Mouse (Mus musculus) hindbrain, embryonic 11.5 days (tissue): Measurements from ENCODE around the gene Nup62. TPM values are rescaled to one million over a fixed set of nuclear protein-coding genes. Genes with fewer than 3 reads are reported as not detected.

ENCODE experiments used
- ATAC-seq: fragments of 200-750 bp; cut with Nextera tagmentation; 2 replicates; pipeline ENCODE4 v1.8.0; 2017; ENCODE audit warnings: mild to moderate bottlenecking, moderate TSS enrichment, moderate library complexity; ENCODE audit not compliant: low FRiP score
- DNase-seq: peaks from one replicate; pipeline ENCODE4 v3.0.0-alpha.2; 2015; ENCODE audit warnings: low spot score
- H3K27ac ChIP-seq: fragments of 300-500 bp; sonication (generic); 2 replicates; pipeline ENCODE4 v1.5.1; 2014; ENCODE audit warnings: mild to moderate bottlenecking, low read depth, low read length
- H3K27me3 ChIP-seq: fragments of 300-500 bp; sonication (generic); 2 replicates; pipeline ENCODE4 v1.6.1; 2014; ENCODE audit warnings: mild to moderate bottlenecking, low read length, moderate library complexity, mixed read lengths; ENCODE audit not compliant: control insufficient read depth, insufficient read depth
- H3K36me3 ChIP-seq: fragments of 300-500 bp; sonication (generic); 2 replicates; pipeline ENCODE4 v1.6.1; 2014; ENCODE audit warnings: mild to moderate bottlenecking, low read length, moderate library complexity, mixed read lengths; ENCODE audit not compliant: control insufficient read depth, insufficient read depth
- H3K4me1 ChIP-seq: fragments of 300-500 bp; sonication (generic); replicated peaks from 2 replicates; pipeline ENCODE4 v1.6.1; 2014; ENCODE audit warnings: low read length, mixed read lengths; ENCODE audit not compliant: control insufficient read depth, insufficient read depth
- H3K4me2 ChIP-seq: fragments of 300-500 bp; sonication (generic); replicated peaks from 2 replicates; pipeline ENCODE4 v1.6.1; 2014; ENCODE audit warnings: mild to moderate bottlenecking, low read depth, low read length
- H3K4me3 ChIP-seq: fragments of 300-500 bp; sonication (generic); 2 replicates; pipeline ENCODE4 v1.5.1; 2014; ENCODE audit warnings: low read depth, low read length
- H3K9ac ChIP-seq: fragments of 300-500 bp; sonication (generic); 2 replicates; pipeline ENCODE4 v1.6.1; 2014; ENCODE audit warnings: low read depth, low read length
- H3K9me3 ChIP-seq: fragments of 300-500 bp; sonication (generic); 2 replicates; pipeline ENCODE4 v1.6.1; 2016; ENCODE audit warnings: low read length; ENCODE audit not compliant: control insufficient read depth
- WGBS: fragments of 180-500 bp; shearing (Covaris S2); extraction: QIAGEN DNeasy Blood & Tissue Kit; methylation state at CpG from one replicate; pipeline ENCODE4 v1.1.7; 2014; 5-methylcytosine and 5-hydroxymethylcytosine counted together
- polyA plus RNA-seq: library from polyadenylated mRNA; unstranded; fragments of >200 nt; fragmentation: Nextera tagmentation; extraction: Ambion mirVana; gene quantifications from 2 replicates; pipeline ENCODE4 v1.2.1, GENCODE M21; 2014

Nup62 gene
- polyA plus RNA-seq, 1 experiment from 2014 or later, result 44.2 TPM

DNA sequence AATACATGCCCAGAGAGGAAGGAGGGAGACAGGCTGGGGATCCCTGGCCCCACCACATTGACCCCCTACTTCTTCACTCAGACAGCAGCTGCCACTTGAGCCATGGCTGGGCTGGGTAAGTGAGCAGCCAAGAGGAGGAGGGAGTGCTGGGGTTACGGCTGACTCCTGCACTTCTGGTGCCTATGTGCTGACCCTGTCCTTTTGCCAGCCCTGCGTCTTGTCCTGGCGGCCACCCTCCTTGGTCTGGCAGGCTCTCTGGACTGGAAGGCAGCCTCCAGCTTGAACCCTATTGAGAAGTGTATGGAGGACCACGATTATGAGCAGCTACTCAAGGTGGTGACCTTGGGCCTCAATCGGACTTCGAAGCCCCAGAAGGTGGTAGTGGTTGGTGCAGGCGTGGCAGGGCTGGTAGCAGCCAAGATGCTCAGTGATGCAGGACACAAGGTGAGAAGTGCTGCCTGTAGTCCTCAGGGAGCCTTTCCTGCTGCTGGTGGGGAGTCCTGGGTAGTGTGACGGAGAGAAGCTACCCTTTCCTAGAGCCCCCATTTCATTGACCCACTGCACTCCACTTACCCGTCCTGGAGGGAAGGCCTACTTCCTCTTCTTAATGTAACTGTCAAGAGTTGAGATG, 20.6 kb downstream of the Nup62 start:
- Histone ChIP-seq H3K36me3 (no peaks in the 10 kb centered on the region), H3K4me2 (no peak overlapping the region), H3K4me3 (no peak overlapping the region), H3K4me1 (peaks cover 10% of the 10 kb centered on the region), H3K9ac (no peak overlapping the region), H3K27me3 (peaks cover 20% of the 10 kb centered on the region), H3K9me3 (no peaks in the 10 kb centered on the region), H3K27ac (no peak overlapping the region)
- DNase-seq, result no peak
- no peak for ATAC-seq
- WGBS, result 86% methylated on average over 9 of the region's 9 CpGs

DNA sequence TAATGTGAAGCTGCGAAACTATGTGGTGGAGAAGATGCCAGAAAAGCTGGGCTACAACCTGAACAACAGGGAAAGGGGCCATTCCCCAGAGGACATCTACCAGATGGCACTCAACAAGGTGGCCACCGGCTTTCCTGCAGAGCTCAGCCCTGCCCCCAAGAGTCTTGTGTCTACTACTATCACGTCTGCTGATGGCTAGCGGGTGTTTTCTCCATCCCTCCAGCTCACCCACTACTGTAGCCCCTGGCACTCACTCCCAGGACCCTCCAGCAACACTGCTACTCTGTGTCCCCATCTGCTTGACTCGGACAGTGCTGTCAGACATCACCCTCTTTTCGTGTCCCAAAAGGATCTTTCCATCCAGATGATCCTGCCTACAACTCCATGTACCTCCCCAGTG, 22.2 kb downstream of the Nup62 start:
- ATAC-seq (no peak), DNase-seq (no peak)
- WGBS, result 91% methylated on average over 6 of the region's 6 CpGs
- Histone ChIP-seq H3K4me1 (peaks cover 10% of the 10 kb centered on the region), H3K9me3 (no peaks in the 10 kb centered on the region), H3K4me2 (no peak overlapping the region), H3K4me3 (no peak overlapping the region), H3K27me3 (peaks cover 20% of the 10 kb centered on the region), H3K9ac (no peak overlapping the region), H3K36me3 (0 out of 2 replicates have a peak, but pooled peaks cover 2% of the 10 kb centered on the region), H3K27ac (no peak overlapping the region)

DNA sequence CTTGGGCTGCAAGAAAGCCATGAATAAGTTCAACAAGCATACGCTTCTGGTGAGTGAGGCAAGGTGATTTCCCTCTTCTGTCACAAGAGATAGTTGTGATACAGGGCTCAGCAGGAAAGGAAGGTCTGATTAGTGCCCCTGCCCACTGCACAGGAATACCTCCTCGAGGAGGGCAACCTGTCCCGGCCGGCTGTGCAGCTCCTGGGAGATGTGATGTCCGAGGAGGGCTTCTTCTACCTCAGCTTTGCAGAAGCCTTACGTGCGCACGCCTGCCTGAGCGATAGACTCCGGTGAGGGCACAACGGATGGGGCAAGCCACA, 23.2 kb downstream of the Nup62 start:
- H3K9ac ChIP-seq, result 0 out of 2 replicates have a peak overlapping the region, but pooled peaks have one; percentile 29
- H3K27ac ChIP-seq, result no peak overlapping the region
- 33% methylated on average over 11 of the region's 11 CpGs for WGBS
- H3K9me3 ChIP-seq, result no peaks in the 10 kb centered on the region
- DNase-seq (no peak), ATAC-seq (no peak; the same call in 1 of the 2 replicates)
- H3K4me3 ChIP-seq, result peak overlapping the region; percentile 23
- H3K4me1 ChIP-seq, result peaks cover 10% of the 10 kb centered on the region
- peaks cover 5% of the 10 kb centered on the region for H3K36me3 ChIP-seq
- H3K27me3 ChIP-seq, result peaks cover 20% of the 10 kb centered on the region
- peak overlapping the region; percentile 49 for H3K4me2 ChIP-seq

DNA sequence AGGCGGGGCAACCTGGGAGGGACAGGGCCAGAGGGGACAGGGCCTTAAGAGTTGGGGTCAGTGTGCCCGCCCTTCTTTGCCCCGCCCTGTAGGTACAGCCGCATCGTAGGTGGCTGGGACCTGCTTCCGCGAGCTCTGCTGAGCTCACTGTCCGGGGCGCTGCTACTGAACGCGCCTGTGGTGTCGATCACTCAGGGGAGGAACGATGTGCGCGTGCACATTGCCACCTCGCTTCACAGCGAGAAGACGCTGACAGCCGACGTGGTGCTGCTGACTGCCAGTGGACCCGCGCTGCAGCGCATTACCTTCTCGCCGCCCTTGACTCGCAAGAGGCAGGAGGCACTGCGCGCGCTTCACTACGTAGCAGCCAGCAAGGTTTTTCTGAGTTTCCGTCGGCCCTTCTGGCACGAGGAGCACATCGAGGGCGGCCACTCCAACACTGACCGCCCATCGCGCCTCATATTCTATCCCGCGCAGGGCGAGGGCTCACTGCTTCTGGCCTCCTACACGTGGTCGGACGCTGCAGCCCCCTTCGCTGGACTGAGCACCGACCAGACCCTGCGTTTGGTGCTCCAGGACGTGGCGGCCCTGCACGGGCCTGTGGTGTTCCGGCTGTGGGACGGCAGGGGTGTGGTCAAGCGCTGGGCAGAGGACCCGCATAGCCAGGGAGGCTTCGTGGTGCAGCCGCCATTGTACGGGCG, 23.8 kb downstream of the Nup62 start:
- 3% methylated on average over 56 of the region's 58 CpGs for WGBS
- H3K9ac ChIP-seq, result peak overlapping the region; percentile 42; the same call in 1 of the 2 replicates
- H3K36me3 ChIP-seq, result peaks cover 7% of the 10 kb centered on the region
- ATAC-seq (peak; percentile 48), DNase-seq (peak; percentile 57)
- H3K4me2 ChIP-seq, result peak overlapping the region; percentile 49
- peak overlapping the region; percentile 23 for H3K4me3 ChIP-seq
- no peak overlapping the region for H3K27ac ChIP-seq
- peaks cover 20% of the 10 kb centered on the region for H3K27me3 ChIP-seq
- H3K9me3 ChIP-seq, result no peaks in the 10 kb centered on the region
- H3K4me1 ChIP-seq, result peaks cover 10% of the 10 kb centered on the region

DNA sequence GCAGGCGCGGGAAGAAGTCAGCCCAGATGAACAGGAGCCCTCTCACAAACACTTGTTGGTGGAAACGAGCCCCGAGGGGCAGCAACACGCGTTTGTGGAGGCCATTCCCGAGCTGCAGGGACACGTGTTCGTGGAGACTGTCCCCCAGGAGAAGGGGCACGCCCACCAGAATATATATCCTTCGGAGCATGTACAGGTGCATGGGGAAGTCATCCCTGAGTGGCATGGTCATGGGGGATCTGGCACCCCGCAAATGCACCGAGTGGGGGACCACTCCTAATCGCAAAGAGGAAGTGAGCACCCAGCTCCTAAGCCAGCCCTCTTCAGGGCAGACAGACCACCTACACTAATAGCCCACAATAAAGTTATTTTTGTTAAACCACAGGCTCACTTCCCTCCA, 24.5 kb downstream of the Nup62 start:
- Histone ChIP-seq H3K27ac (no peak overlapping the region), H3K27me3 (peaks cover 20% of the 10 kb centered on the region), H3K4me2 (peak overlapping the region; percentile 49; the same call in 1 of the 2 replicates), H3K4me3 (no peak overlapping the region), H3K9me3 (no peaks in the 10 kb centered on the region), H3K4me1 (peaks cover 10% of the 10 kb centered on the region), H3K9ac (no peak overlapping the region), H3K36me3 (peaks cover 11% of the 10 kb centered on the region)
- DNase-seq (no peak), ATAC-seq (no peak)
- 65% methylated on average over 14 of the region's 14 CpGs for WGBS

DNA sequence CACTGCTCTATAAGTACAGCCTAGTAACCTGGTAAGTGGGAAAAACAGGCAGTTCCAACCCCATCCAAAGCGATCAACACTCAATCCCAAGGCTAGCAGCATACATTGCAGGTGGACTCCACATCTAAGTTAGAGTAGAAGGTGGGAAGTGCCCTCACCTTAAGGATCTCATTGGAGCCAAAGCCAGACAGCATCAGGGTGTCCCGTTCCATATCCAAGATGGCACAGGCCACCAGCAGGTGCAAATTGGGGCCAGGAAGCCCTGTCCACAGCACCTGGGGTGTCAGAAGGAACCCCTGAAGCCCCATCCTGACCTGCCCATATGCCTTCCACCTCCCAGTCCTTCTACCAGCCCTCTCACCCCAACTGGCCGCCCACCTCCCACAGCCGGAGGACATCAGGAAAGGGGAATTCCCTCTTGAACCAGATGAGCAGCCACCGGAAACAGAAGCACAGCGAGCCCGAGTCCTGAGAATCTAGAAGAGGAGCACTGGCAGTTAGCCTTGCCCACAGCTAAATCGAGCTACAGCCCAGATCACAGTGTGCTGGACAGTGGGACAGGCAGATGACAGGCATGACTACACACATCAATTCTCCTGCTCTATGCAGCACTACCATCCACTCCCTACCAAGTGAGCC, 26.1 kb downstream of the Nup62 start:
- H3K4me3 ChIP-seq, result no peak overlapping the region
- H3K4me2 ChIP-seq, result no peak overlapping the region
- peaks cover 10% of the 10 kb centered on the region for H3K4me1 ChIP-seq
- peaks cover 20% of the 10 kb centered on the region for H3K27me3 ChIP-seq
- H3K27ac ChIP-seq, result no peak overlapping the region
- ATAC-seq, result no peak
- H3K36me3 ChIP-seq, result peaks cover 11% of the 10 kb centered on the region
- H3K9me3 ChIP-seq, result no peaks in the 10 kb centered on the region
- H3K9ac ChIP-seq, result 0 out of 2 replicates have a peak overlapping the region, but pooled peaks have one; percentile 11
- DNase-seq, result no peak
- WGBS, result 89% methylated on average over 8 of the region's 8 CpGs

DNA sequence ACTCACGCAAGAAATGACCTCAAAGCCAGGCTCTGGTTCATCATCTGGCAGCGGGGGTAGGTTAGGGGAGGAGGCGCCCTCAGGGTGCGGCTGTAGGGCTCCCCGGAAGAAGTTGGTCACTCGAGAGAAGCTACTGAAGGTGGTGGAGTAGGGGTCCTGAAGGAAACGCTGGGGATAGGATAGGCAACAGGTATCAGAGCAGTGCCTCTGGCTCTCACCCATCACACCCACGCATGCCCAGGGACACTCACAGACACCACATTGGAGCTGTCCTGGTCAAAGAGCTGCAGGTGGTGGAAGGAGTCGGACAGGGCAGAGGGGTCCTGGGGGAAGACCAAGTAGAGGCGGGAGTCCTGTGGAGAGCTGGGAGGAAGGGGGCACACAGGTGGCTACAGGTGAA, 29.1 kb downstream of the Nup62 start:
- no peak for ATAC-seq
- H3K9me3 ChIP-seq, result no peaks in the 10 kb centered on the region
- no peak overlapping the region for H3K27ac ChIP-seq
- no peak overlapping the region for H3K9ac ChIP-seq
- no peak overlapping the region for H3K4me2 ChIP-seq
- DNase-seq, result no peak
- H3K36me3 ChIP-seq, result peaks cover 11% of the 10 kb centered on the region
- WGBS, result 96% methylated on average over 10 of the region's 10 CpGs
- peaks cover 8% of the 10 kb centered on the region for H3K27me3 ChIP-seq
- H3K4me1 ChIP-seq, result peaks cover 2% of the 10 kb centered on the region
- no peak overlapping the region for H3K4me3 ChIP-seq

DNA sequence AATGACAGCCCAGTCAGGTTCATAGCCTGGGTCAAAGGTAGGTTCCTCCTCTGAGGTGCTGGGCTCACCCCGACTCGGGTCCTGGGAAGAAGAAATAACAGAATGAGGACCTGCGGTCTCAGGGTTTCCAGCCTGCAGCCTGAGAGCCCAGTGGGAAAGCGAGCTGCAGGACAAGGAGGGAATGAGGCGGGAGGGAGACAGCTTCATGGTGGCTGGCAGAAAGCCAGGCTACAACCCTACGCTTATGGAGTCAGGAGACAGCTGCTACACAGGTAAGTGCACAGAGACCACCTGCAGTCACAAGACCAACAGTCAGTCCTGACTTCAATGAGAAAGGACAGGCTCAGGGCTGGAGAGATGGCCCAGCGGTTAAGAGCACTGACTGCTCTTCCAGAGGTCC, 30.9 kb downstream of the Nup62 start:
- Histone ChIP-seq H3K9ac (no peak overlapping the region), H3K4me3 (no peak overlapping the region), H3K4me1 (no peaks in the 10 kb centered on the region; the same call in 1 of the 2 replicates), H3K27ac (no peak overlapping the region), H3K4me2 (no peak overlapping the region), H3K27me3 (no peaks in the 10 kb centered on the region), H3K36me3 (peaks cover 11% of the 10 kb centered on the region), H3K9me3 (no peaks in the 10 kb centered on the region)
- WGBS, result 90% methylated on average over 7 of the region's 7 CpGs
- ATAC-seq, result no peak
- DNase-seq, result no peak
